Mouse (Mus musculus): ENCODE measurements around the gene Il2rb. TPM values are rescaled to one million over a fixed set of nuclear protein-coding genes. Genes with fewer than 3 reads are reported as not detected.
A peak's percentile ranks its signal among the peaks of the same experiment; 100 is the strongest.

Il2rb gene
- polyA plus RNA-seq, 1 experiment from 2014 or later: not detected

- ATAC-seq: no peak
- no peaks in the 10 kb centered on the region for H3K27me3 ChIP-seq (replicated peaks; ENCODE audit: control insufficient read depth, insufficient read depth, low read length)
- no peak overlapping the region for H3K4me3 ChIP-seq (ENCODE audit: low read depth, low read length)
- no peaks in the 10 kb centered on the region for H3K9me3 ChIP-seq (replicated peaks; ENCODE audit: control insufficient read depth, low read length)
- H3K4me1 ChIP-seq (ENCODE audit: control insufficient read depth, insufficient read depth, low read length): peaks cover 8% of the 10 kb centered on the region
- no peak for DNase-seq (ENCODE audit: low spot score)
- H3K9ac ChIP-seq (ENCODE audit: low read length): no peak overlapping the region
- WGBS: 77% methylated on average over 10 of the region's 10 CpGs
- H3K27ac ChIP-seq (ENCODE audit: low read depth, low read length): no peak overlapping the region
- H3K4me2 ChIP-seq (ENCODE audit: low read length): no peak overlapping the region
- no peaks in the 10 kb centered on the region for H3K36me3 ChIP-seq (ENCODE audit: control insufficient read depth, insufficient read depth, low read length)
These were observed 38.3 kb upstream of the Il2rb start for GRCm38 (mm10) chr15:78533346-78533835.

GRCm38 (mm10) chr15:78532566-78533345, 37.7 kb upstream of the Il2rb start:
- WGBS: 77% methylated on average over 10 of the region's 10 CpGs
- DNase-seq (ENCODE audit: low spot score) (no peak), ATAC-seq (no peak)
- Histone ChIP-seq H3K27me3 (replicated peaks; ENCODE audit: control insufficient read depth, insufficient read depth, low read length) (no peaks in the 10 kb centered on the region), H3K36me3 (ENCODE audit: control insufficient read depth, insufficient read depth, low read length) (no peaks in the 10 kb centered on the region), H3K4me3 (ENCODE audit: low read depth, low read length) (no peak overlapping the region), H3K4me1 (ENCODE audit: control insufficient read depth, insufficient read depth, low read length) (peaks cover 8% of the 10 kb centered on the region), H3K27ac (ENCODE audit: low read depth, low read length) (no peak overlapping the region), H3K9me3 (replicated peaks; ENCODE audit: control insufficient read depth, low read length) (no peaks in the 10 kb centered on the region), H3K9ac (ENCODE audit: low read length) (no peak overlapping the region), H3K4me2 (ENCODE audit: low read length) (no peak overlapping the region)

- peak; percentile 88 for ATAC-seq
- DNase-seq (ENCODE audit: low spot score): peak; percentile 99
- H3K27ac ChIP-seq (ENCODE audit: low read depth, low read length): peak overlapping the region; percentile 74
- H3K4me2 ChIP-seq (ENCODE audit: low read length): peak overlapping the region; percentile 55
- H3K4me3 ChIP-seq (ENCODE audit: low read depth, low read length): peak overlapping the region; percentile 23
- H3K27me3 ChIP-seq (replicated peaks; ENCODE audit: control insufficient read depth, insufficient read depth, low read length): no peaks in the 10 kb centered on the region
- H3K36me3 ChIP-seq (ENCODE audit: control insufficient read depth, insufficient read depth, low read length): no peaks in the 10 kb centered on the region
- peak overlapping the region; percentile 63 for H3K9ac ChIP-seq (ENCODE audit: low read length)
- no peaks in the 10 kb centered on the region for H3K9me3 ChIP-seq (replicated peaks; ENCODE audit: control insufficient read depth, low read length)
- under 1% methylated on average over 25 of the region's 25 CpGs for WGBS
- peaks cover 8% of the 10 kb centered on the region for H3K4me1 ChIP-seq (ENCODE audit: control insufficient read depth, insufficient read depth, low read length)
These were observed 36.9 kb upstream of the Il2rb start for GRCm38 (mm10) chr15:78531901-78532469.

GRCm38 (mm10) chr15:78531451-78531720, 36.3 kb upstream of the Il2rb start:
- DNase-seq (ENCODE audit: low spot score): no peak
- peak overlapping the region; percentile 63 for H3K9ac ChIP-seq (ENCODE audit: low read length)
- peaks cover 8% of the 10 kb centered on the region for H3K4me1 ChIP-seq (ENCODE audit: control insufficient read depth, insufficient read depth, low read length)
- 0 out of 2 replicates have a peak, but pooled peaks have one; percentile 0 for ATAC-seq
- H3K4me3 ChIP-seq (ENCODE audit: low read depth, low read length): no peak overlapping the region
- 68% methylated on average over 4 of the region's 4 CpGs for WGBS
- H3K36me3 ChIP-seq (ENCODE audit: control insufficient read depth, insufficient read depth, low read length): no peaks in the 10 kb centered on the region
- H3K4me2 ChIP-seq (ENCODE audit: low read length): peak overlapping the region; percentile 55
- no peaks in the 10 kb centered on the region for H3K9me3 ChIP-seq (replicated peaks; ENCODE audit: control insufficient read depth, low read length)
- no peaks in the 10 kb centered on the region for H3K27me3 ChIP-seq (replicated peaks; ENCODE audit: control insufficient read depth, insufficient read depth, low read length)
- H3K27ac ChIP-seq (ENCODE audit: low read depth, low read length): peak overlapping the region; percentile 6; the same call in 1 of the 2 replicates

- Histone ChIP-seq H3K4me2 (ENCODE audit: low read length) (peak within 1 kb of the TSS; percentile 55), H3K27me3 (replicated peaks; ENCODE audit: control insufficient read depth, insufficient read depth, low read length) (no peaks in the 10 kb centered on the region), H3K4me1 (ENCODE audit: control insufficient read depth, insufficient read depth, low read length) (peaks cover 8% of the 10 kb centered on the region), H3K27ac (ENCODE audit: low read depth, low read length) (peak within 1 kb of the TSS; percentile 74), H3K4me3 (ENCODE audit: low read depth, low read length) (peak within 1 kb of the TSS; percentile 23), H3K36me3 (ENCODE audit: control insufficient read depth, insufficient read depth, low read length) (no peaks in the 10 kb centered on the region), H3K9me3 (replicated peaks; ENCODE audit: control insufficient read depth, low read length) (no peaks in the 10 kb centered on the region), H3K9ac (ENCODE audit: low read length) (peak within 1 kb of the TSS; percentile 63)
- ATAC-seq (no peak), DNase-seq (ENCODE audit: low spot score) (no peak)
- 76% methylated on average over 17 of the region's 17 CpGs for WGBS
These were observed 35.8 kb upstream of the Il2rb start, which contains the start of gene C1qtnf6 for GRCm38 (mm10) chr15:78530671-78531450. TSS of gene C1qtnf6 (minus strand) at chr15:78531416.

GRCm38 (mm10) chr15:78530141-78530540, 35.1 kb upstream of the Il2rb start:
- peak overlapping the region; percentile 54 for H3K4me2 ChIP-seq (ENCODE audit: low read length)

GRCm38 (mm10) chr15:78529428-78529990, 34.4 kb upstream of the Il2rb start:
- Histone ChIP-seq H3K27ac (ENCODE audit: low read depth, low read length) (peak overlapping the region; percentile 23; the same call in 1 of the 2 replicates), H3K4me2 (ENCODE audit: low read length) (peak overlapping the region; percentile 54), H3K4me1 (ENCODE audit: control insufficient read depth, insufficient read depth, low read length) (peaks cover 8% of the 10 kb centered on the region), H3K9me3 (replicated peaks; ENCODE audit: control insufficient read depth, low read length) (no peaks in the 10 kb centered on the region), H3K9ac (ENCODE audit: low read length) (peak overlapping the region; percentile 59), H3K4me3 (ENCODE audit: low read depth, low read length) (peak overlapping the region; percentile 21), H3K36me3 (ENCODE audit: control insufficient read depth, insufficient read depth, low read length) (no peaks in the 10 kb centered on the region), H3K27me3 (replicated peaks; ENCODE audit: control insufficient read depth, insufficient read depth, low read length) (no peaks in the 10 kb centered on the region)
- DNase-seq (ENCODE audit: low spot score) (peak; percentile 81), ATAC-seq (peak; percentile 47)
- 3% methylated on average over 15 of the region's 15 CpGs for whole genome bisulfite sequencing

More at GRCm38 (mm10) chr15:78530141-78530540, 35.1 kb upstream of the Il2rb start:
- WGBS: 73% methylated on average over 3 of the region's 3 CpGs
- ATAC-seq (no peak), DNase-seq (ENCODE audit: low spot score) (no peak)
- H3K4me1 ChIP-seq (ENCODE audit: control insufficient read depth, insufficient read depth, low read length): peaks cover 8% of the 10 kb centered on the region
- peak overlapping the region; percentile 23; the same call in 1 of the 2 replicates for H3K27ac ChIP-seq (ENCODE audit: low read depth, low read length)
- no peaks in the 10 kb centered on the region for H3K36me3 ChIP-seq (ENCODE audit: control insufficient read depth, insufficient read depth, low read length)
- no peaks in the 10 kb centered on the region for H3K9me3 ChIP-seq (replicated peaks; ENCODE audit: control insufficient read depth, low read length)
- no peaks in the 10 kb centered on the region for H3K27me3 ChIP-seq (replicated peaks; ENCODE audit: control insufficient read depth, insufficient read depth, low read length)
- no peak overlapping the region; the same call in 1 of the 2 replicates for H3K9ac ChIP-seq (ENCODE audit: low read length)
- no peak overlapping the region for H3K4me3 ChIP-seq (ENCODE audit: low read depth, low read length)

GRCm38 (mm10) chr15:78528726-78529411, 33.8 kb upstream of the Il2rb start:
- no peaks in the 10 kb centered on the region for H3K36me3 ChIP-seq (ENCODE audit: control insufficient read depth, insufficient read depth, low read length)
- H3K4me1 ChIP-seq (ENCODE audit: control insufficient read depth, insufficient read depth, low read length): peaks cover 8% of the 10 kb centered on the region
- no peak for ATAC-seq
- DNase-seq (ENCODE audit: low spot score): no peak
- no peaks in the 10 kb centered on the region for H3K27me3 ChIP-seq (replicated peaks; ENCODE audit: control insufficient read depth, insufficient read depth, low read length)
- H3K9ac ChIP-seq (ENCODE audit: low read length): peak overlapping the region; percentile 59
- no peaks in the 10 kb centered on the region for H3K9me3 ChIP-seq (replicated peaks; ENCODE audit: control insufficient read depth, low read length)
- 0 out of 2 replicates have a peak overlapping the region, but pooled peaks have one; percentile 2 for H3K27ac ChIP-seq (ENCODE audit: low read depth, low read length)
- WGBS: 50% methylated on average over 11 of the region's 11 CpGs
- H3K4me2 ChIP-seq (ENCODE audit: low read length): peak overlapping the region; percentile 54
- H3K4me3 ChIP-seq (ENCODE audit: low read depth, low read length): no peak overlapping the region
